Mouse (Mus musculus) yolk sac, embryonic 10.5 days (tissue): ENCODE measurements around the gene Stxbp5.
"Not testable (repeated sequence)": the region's sequence is repeated elsewhere in the genome, so short reads cannot be mapped to it uniquely, and the experiment has no call there.

Source experiments
- DNase-seq: peaks from one replicate; pipeline ENCODE4 v3.0.0-alpha.2; 2017; ENCODE audit warnings: low spot score

Stxbp5 gene

DNA sequence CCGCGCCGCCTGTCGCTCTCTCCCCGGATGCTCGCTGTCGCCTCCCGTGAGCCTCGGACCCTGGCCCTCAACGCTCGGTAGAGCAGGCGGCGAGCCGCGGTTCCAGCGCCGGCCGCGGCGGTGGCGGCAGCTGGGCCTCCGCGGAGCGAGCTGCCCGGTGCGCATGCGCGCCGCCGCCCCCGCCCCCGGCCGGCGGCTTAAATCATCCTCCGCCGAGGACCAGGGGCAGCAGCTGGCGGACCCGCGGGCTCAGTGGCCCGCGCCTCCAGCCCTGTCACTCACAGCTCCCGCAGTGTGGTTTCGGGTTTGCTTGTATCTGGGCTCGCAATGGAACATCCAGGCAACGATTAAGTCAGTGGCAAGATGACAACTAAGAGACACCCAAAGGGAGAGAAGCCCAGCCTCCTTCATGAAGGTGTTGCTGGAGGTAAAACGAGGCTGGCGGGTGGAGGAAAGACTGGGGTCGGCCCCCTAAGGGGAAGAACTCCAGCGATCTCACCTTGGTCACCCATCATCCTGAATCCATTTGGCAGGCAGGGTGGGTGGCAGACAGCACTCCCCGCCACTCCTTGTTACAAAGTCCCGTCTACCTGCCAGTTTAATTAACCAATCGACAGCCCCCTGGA is at the start of gene Stxbp5:
Gene Stxbp5, minus strand, starts transcription at position 9 of the 626 bp plus-strand sequence.
- DNase-seq, result peak; percentile 82

DNA sequence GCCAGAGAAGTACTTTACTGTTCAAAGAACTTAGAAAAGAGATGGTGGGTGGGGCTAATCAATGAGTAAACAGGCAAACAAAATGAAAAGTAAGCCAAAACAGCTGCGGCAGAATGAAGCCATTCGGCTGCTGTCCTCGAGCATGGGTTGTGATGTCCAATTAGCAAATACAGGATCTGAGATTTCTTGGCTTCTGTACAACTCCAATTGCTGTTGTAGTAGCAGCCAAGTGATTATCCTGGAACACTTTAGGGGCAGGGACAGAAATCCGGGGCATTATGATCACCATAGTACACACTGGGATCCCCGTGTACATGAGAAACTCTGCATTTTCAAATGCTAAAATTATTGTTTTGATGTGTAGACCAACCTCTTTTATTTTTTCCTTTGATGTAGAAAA is 11.5 kb upstream of the Stxbp5 start:
- no peak for DNase-seq

DNA sequence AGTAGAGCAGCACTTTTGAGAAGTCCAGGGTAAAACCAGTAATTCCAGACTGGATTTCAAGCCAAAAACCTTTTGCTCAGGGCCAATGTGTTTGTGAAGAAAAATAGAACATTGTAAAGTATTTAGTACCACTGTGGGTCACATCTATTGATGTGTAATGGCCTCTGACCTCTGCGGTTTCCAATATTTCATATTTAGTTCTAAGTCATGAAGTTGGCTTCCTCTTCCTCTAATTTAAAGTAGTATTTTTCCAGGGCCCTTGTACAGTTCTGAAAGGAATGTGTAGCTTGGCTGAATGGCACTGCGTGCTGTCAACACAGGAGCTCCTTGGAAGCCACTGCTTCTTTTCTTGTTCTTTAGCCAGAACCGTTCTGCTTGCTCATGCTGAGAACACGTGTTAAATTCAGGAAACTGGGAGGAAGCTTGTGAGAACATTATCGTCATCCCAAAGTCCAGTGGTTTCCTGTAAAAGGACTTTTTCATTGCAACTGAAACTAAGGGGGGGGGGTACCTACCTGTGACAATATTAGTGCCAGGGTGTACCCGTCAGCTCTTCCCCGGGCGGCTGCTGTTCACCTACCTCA is 7.1 kb upstream of the Stxbp5 start:
- no peak for DNase-seq

DNA sequence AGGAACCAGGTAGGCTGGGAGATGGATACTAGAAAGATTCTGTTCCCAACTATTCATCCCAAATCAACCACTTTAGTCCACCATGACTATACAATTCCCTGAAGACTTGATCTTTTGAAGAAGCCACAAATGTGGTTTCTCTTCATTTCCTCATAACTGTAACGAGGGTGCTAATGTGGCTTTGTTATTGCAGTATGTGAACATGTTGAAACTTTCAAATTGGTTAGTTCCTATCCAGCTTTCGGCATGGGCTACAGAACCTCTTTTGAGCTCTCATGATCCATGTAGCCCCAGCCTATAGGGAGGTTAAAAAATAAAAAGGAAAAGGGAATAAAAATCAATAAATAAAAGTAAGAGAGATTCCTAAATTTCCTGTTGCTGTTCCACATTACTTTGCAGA is 6.6 kb upstream of the Stxbp5 start:
- DNase-seq, result no peak

DNA sequence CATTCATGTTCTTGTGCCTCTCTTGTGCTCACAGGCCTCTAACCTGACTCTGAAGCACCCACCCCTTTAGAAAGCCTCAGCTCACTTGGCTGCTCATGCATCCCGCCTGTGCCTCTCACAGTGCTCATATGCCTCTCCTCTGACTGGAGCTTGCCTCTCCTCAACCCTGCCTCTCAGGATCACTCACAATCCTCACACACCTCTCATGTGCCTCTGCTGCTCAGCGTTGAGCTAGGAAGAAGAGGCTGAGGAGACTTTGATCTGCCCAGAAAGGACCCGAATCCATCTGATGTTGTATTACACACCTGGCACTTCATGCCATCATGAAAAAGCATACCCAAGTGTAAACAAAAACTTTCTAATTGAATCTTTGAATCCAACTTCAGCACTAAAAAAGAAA is 5.3 kb upstream of the Stxbp5 start:
- DNase-seq, result no peak

DNA sequence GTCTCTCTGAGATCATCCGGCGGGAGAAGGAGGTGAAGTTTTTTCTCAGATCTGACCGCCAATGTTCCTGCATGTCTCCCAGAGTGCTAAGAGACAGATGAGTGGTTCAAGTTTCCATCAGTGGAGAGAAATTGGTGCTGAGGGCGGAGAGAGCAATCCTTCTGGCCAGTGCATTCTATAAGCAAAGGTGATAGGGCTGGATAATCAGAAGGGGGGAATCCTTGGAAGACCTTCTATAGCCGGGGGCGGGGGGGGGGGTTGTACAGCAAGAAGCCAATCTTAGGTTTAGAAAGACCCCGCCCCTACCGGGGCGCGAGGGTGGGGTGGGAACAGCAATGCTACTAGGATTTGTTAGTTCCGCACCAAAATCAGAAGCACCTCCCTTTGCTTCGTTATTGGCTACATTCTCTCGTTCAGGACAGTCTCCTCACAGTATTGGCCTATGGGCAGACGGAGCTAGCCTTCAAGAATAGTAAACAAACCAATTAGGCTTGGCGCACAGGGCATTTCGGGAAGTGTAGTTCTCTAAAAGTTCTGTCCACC is 889 bp upstream of the Stxbp5 start:
- peak; percentile 85 for DNase-seq

DNA sequence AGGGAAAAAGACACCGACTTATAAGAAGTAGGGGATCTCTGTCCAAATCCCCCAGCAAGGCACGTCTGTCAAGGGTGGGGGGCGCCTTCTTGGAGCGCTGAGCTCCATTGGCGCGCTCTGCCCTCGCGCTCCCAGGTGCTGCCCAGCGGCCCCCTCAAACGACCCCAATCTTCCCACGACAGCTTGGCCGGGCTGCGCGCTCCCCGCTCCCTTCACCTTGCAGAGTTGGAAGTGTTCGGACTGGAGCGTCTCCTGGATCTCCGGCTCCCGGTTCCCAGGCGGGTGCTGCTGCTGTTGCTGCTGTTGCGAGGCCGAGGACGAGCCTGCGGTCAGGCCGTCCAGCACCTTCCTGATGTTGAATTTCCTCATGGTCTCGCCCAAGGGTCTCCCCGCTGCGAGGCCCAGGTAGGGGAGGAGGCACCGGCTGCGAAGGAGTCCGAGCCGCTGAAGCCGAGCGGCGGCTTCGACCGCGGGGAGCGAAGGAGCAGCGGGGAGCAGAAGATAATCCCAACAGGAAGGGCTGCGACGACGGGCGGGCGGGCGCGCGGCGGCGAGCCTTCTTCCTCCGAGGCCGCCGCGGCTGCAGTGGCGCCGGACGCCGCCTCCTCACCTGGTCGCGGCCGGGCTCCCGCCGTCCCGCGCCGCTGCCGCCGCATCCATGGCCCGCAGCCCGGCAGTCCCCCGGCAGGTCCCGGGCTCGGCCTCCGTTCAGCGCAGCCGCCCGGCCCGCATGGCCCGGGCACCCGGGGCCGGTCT is 386 bp downstream of the Stxbp5 start:
- DNase-seq, result peak; percentile 69

DNA sequence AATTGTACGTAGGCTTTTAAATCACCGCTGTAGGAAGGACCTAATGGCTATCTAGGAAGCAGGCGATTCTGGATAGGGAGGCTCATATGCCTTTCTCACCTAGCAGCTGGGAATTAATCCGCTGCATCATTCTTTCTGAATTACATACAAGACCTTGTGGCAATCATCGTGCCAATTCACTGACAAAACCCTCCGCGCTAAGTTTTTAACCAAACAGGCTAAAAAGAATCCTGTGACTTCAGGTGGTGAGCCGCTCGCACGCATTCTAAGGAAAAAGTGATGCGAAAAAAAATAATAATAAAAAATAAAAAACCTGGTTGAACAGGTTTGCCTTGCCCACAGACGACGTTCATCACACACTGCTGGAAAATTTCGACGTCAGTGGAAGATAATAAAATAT is 1.1 kb downstream of the Stxbp5 start:
- no peak for DNase-seq

DNA sequence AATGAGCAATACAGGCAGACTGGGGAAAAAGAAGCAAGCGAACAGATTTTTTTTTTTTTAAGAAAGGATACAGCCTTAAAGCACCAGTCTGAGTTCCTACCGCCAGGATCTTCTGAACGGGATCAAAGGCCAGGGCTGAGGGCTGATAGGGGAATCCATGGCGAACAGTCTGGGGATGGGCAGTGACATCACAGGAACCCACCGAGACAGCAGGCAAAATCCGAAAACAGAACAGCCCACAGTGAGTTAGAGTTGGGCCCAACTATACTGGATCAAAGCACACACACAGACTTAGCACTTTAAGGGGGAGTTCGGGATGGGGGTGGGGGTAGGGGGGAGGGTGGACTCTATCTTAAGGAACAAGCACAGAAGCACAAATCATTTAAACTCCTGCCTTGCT is 1.8 kb downstream of the Stxbp5 start:
- DNase-seq, result peak; percentile 18

DNA sequence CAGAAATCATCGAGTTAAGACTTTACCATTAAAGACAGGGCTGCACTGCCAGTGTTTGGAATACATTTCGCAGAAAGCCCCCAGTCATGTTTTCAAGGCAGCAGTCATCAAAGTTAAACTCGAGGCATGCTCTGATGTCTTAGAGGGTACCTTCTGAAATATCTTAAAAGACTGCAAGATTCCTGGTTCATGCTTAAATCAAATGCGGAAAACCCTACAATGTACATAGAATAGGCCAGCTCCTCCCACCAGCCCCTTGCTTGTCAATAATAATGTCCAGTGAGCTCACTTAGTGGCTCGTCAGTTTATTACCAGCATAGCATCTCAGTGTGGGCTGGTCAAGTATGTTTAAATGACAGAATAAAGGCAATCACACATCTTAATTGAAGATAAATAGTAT is 3.0 kb downstream of the Stxbp5 start:
- DNase-seq, result no peak

DNA sequence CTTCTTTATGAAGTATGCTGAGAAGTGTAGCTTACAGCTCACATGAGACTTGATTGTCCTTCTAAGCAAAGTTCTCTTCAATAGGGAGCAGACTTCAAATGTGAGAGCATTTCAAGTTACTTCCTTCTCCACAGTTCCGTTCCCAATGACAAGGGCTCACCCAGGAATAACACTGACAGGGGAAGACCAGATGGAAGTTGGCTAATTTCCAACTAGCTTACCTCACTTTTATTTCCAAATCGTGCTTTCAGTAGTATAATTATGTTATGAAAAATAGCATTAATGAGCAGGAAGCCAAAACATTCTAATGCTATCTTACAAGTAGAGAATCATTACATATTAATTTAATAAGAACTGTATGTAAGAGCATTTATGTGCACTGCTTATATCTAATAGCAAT is 7.3 kb downstream of the Stxbp5 start:
- DNase-seq, result no peak

DNA sequence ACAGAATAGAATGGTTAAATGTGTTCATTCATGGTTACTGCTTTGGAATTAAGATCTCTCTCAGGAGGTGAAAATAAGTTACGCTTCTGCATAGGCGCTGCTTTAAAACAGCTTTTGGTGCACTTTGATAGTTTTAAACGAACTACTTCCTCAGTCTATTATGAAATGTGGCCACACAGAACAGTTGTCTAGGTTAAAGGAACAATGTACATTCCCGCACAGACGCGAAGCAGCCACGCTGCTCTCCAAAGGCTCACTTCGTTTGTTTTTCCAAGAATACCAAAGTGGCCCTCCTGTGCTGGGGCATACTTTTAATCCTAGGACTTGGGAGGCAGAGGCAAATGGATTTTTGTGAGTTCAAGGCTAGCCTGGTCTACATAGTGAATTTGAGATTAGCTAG is 11.2 kb downstream of the Stxbp5 start:
- DNase-seq, result no peak

DNA sequence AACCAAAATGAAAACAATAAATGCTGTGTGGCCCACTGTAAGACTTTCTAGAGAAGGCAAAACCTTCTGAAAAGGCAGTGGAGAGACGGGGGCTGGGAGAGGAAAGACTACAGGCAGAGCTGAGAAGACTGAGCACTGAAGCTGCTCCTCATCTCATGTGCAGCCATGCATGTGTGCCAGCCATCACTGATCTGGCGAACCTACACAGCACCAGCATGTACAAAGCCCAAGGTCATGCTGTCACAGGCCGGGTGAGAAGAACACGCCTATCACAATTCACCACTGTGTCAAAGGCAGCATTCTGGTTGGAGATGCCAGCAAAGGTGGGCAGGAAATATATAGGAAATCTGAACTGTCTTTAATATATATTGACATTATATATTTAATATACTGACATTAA is 12.2 kb downstream of the Stxbp5 start:
- no peak for DNase-seq

DNA sequence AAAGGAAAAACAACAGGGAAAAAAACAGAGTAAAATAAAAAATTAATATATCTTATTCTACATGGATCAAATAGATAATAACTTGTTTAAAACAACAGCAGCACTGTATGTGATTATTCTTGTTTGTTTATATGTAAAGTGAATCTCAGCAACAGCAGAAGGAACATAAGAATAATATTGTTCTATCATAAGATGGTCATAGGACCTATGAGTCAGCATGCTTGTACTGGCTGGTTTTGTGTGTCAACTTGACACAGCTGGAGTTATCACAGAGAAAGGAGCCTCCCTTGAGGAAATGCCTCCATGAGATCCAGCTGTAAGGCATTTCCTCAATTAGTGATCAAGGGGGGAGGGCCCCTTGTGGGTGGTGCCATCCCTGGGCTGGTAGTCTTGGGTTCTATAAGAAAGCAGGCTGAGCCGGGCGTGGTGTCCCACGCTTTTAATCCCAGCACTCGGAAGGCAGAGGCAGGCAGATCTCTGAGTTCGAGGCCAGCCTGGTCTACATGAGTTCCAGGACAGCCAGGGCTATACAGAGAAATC is 19.0 kb downstream of the Stxbp5 start:
- not testable (repeated sequence) for DNase-seq

DNA sequence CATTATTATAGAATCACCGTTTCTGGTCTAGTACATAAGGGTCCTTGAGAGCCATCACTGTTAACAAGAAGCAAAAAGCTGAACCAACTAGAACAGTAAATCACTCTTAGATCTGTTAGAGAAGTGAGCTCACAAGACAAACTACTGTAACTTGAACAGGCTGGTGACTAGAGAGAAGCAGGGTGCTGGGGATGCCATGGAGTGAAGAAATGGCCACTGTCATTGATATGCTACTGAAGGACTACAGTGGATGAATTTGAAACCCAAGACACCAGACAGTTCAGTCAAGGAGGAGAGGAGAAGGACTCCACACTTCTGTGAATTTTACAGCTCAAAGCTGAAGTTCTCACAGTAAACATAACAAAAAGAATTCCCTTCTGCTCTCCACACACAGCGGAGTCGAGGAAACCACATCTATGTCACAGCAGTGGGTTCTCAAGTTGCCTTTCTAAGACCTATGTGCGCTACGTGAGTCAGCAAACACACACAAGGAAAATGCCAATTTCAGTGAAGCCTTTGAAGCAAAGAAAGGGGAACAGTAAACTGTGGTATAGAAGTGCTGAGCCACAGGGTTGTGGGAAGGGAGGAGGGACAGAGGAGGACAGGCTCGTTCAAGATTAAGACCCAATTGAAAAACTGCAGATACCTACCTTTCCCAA is 20.7 kb downstream of the Stxbp5 start:
- no peak for DNase-seq

DNA sequence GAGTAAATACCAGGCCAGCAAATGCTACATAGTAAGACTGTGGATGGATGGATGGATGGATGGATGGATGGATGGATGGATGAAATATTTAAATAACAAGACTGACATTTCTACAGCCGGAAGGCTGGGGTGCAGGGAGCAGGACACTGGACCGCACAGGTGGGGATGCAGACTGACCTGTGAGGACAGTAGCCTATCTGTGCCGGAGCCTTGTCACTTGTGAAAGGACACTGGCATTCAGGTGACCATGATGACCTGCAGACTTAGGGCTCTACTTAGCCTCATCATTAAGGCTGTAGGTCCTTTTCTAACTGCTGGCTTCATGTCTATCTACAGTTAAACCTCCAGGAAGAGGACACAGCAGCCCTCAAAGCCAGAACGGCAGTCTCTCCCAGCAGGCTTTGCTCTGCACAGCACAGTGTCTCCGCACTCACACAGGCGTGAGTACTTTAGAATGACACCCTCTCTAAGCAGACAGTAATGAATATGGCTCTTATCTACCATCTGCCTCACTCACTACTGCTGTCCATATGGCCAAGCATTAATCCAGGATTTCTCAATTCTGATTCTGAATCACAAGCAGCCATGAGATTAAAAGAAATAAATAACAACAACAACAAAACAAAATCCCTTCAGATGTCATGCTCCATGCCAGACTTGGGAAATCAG is 21.9 kb downstream of the Stxbp5 start:
- DNase-seq, result no peak

DNA sequence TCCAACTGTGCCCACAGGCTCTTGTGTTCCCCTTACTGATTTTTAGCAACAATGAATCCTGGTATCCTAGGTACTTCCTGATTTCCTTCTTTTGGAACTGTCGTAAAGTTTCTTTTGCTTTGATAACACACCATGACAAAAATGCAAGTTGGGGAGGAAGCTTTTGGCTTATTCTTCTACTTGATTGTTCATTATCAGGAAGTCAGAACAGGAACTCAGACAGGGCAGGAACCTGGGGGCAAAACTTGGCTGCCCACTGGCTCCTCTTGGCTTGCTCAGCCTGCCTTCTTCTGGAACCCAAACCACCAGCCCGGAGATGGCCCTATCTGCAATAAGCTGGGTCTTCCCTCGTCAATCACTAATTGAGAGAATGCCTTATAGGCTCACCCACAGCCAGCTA is 25.0 kb downstream of the Stxbp5 start:
- DNase-seq, result no peak

DNA sequence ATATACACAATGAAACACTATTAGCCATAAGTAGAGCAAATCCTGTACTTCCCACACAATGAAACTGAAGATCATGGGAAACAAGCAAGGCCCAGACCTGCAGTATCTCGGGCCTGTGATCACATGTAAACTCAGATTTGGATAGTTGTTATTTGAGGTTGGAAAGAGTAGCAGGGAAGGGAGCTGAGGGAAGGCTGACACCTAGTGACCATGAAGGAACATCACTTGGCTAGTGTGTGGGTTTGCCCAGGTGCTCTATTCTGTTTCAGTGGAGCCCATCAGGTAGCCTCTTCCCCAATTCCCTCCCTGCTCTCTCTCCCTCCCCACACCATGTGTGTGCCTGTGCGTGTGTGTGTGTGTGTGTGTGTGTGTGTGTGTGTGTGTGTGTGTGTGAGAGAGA is 28.7 kb downstream of the Stxbp5 start:
- no peak for DNase-seq

DNA sequence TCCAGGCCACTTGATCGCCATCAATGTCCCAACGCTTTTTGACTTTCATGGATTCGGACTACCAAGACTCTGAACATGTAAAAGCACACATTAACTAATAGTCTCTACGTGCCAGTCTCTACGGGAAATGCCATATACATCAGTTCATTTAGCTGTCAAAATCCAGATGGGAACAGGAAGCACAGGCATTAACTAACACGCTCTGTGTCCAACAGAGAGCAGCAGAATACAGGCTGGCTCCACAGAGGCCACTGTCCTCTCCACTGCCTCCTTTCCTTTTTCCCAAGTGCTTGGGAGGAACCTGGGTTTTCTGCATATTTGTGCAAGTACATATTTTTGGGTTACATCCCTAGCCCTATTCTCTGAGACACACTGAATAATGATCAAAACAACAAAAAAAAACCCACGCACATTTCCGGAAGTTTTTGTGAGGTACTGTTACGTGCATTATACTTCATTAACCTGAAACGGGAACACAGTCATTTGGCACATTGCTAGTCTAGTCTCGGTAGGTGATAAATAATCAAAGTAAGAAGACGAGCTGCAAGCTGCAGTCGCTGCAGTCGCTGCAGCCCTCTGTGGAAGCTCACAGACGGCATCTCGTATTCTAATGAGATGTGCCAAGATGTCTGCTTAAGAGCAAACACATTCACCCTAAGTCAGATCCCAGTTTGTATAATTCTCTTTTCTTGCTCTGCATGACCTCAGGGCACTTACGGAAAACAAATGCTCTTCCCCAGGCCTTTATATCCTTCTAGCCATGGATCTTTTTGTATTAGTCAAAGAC is 33.9 kb downstream of the Stxbp5 start:
- no peak for DNase-seq

DNA sequence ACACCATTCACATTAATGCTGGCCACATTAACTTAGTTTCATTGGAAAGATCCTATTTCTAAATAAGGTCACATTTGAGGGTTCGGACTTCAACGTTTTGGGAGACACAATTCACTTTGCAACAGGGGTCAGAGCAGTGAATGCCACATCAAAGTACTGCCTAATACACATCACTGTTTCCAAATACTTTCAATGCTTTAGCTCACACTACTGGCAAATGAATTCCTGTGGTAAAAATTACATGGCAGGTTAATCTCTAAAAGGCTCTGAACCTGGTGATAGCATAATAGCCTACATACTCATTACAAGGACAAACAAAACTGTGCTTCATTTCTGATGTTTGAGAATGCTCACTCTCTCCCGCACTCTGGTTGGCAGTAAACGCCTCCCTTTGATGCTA is 40.9 kb downstream of the Stxbp5 start:
- DNase-seq, result no peak

DNA sequence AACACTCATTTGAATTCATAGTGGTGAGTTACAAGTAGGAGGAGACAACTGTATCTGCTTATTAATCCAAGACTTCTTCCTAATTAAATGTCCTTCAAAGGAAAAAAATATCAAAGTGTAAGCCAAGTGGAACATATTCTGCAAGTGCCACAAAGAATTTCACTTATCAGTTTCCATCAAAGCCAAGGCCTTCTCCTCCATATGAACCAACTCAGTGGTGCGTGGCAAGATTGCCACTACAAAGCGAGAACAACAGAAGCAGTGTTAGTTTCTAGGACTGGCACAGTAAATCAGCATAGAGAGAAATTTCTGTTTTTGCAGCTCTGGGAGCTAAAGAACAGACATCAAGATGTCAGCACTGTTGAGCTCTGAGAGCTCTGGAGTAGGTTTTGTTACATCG is 41.4 kb downstream of the Stxbp5 start:
- DNase-seq, result no peak
